Mouse (Mus musculus) ES-E14 (cell line): ENCODE measurements around the gene Ap1g2. TPM values are rescaled to one million over a fixed set of nuclear protein-coding genes. Genes with fewer than 3 reads are reported as not detected.
A peak's percentile ranks its signal among the peaks of the same experiment; 100 is the strongest.

Source experiments
- DNase-seq: peaks from one replicate; pipeline ENCODE4 v3.0.0-alpha.2; 2013; ENCODE audit warnings: low read depth, low spot score
- H3K27ac ChIP-seq: 2 replicates; pipeline ENCODE4 v1.5.1; 2012; ENCODE audit warnings: low read depth, mild to moderate bottlenecking, low read length, moderate library complexity, mixed read lengths; ENCODE audit not compliant: poor library complexity, insufficient read depth, severe bottlenecking
- H3K36me3 ChIP-seq: 2 replicates; pipeline ENCODE4 v1.6.1; 2012; ENCODE audit warnings: mild to moderate bottlenecking, low read length, moderate library complexity, mixed read lengths; ENCODE audit not compliant: control insufficient read depth, poor library complexity, insufficient read depth, severe bottlenecking
- H3K4me1 ChIP-seq, 2 experiments: fragments of 150-350 bp in 1 of 2; sonication (generic) in 1 of 2; 2 replicates each; pipeline ENCODE4 v1.6.1; 2012; ENCODE audit warnings: low read length in 2 of 2, mild to moderate bottlenecking in 1 of 2, mixed read lengths in 1 of 2; ENCODE audit not compliant: control insufficient read depth in 2 of 2, insufficient read depth in 2 of 2, poor library complexity in 1 of 2
- H3K4me3 ChIP-seq, 2 experiments: fragments of 150-350 bp in 1 of 2; sonication (generic) in 1 of 2; 2 replicates each; pipeline ENCODE4 v1.5.1; 2012; ENCODE audit warnings: low read length in 2 of 2, low read depth in 1 of 2, mild to moderate bottlenecking in 1 of 2, mixed read lengths in 1 of 2; ENCODE audit not compliant: insufficient read depth in 1 of 2, poor library complexity in 1 of 2, severe bottlenecking in 1 of 2
- H3K9ac ChIP-seq: 2 replicates; pipeline ENCODE4 v1.6.1; 2012; ENCODE audit warnings: low read depth, mild to moderate bottlenecking, low read length, mixed read lengths; ENCODE audit not compliant: poor library complexity, insufficient read depth, severe bottlenecking
- H3K9me3 ChIP-seq: fragments of 150-350 bp; sonication (generic); 2 replicates; pipeline ENCODE4 v1.6.1; 2012; ENCODE audit warnings: low read depth, mild to moderate bottlenecking, low read length; ENCODE audit not compliant: control insufficient read depth, insufficient read depth
- CHD2 ChIP-seq: IDR thresholded peaks from 2 replicates; pipeline ENCODE4 v1.6.1; 2014; ENCODE audit warnings: mild to moderate bottlenecking, low read depth, low read length, inconsistent platforms
- HCFC1 ChIP-seq: IDR thresholded peaks from 2 replicates; pipeline ENCODE4 v1.6.1; 2012; ENCODE audit warnings: low read length, inconsistent platforms, borderline replicate concordance; ENCODE audit not compliant: insufficient read depth
- MAFK ChIP-seq: IDR thresholded peaks from 2 replicates; pipeline ENCODE4 v1.6.1; 2014; ENCODE audit warnings: mild to moderate bottlenecking, low read depth, low read length, inconsistent platforms; ENCODE audit not compliant: insufficient read depth
- ZC3H11A ChIP-seq: IDR thresholded peaks from 2 replicates; pipeline ENCODE4 v1.6.1; 2012; ENCODE audit warnings: low read depth, mild to moderate bottlenecking, inconsistent platforms, low read length, borderline replicate concordance
- ZNF384 ChIP-seq: IDR thresholded peaks from 2 replicates; pipeline ENCODE4 v1.6.1; 2012; ENCODE audit warnings: low read depth, low read length, inconsistent platforms
- in situ Hi-C, 2 experiments: fragments of 600-800 bp; cut with MboI; formaldehyde crosslinking; loops; one replicate each; pipeline ENCODE4 v1.15.1; 2025; ENCODE audit warnings: low sequenced_read_pairs in 2 of 2, inconsistent platforms in 1 of 2; ENCODE audit not compliant: unreplicated experiment in 2 of 2
- total RNA-seq: library from RNA; depleted of rRNA; stranded (reverse); fragments of 300-350 nt; gene quantifications from 2 replicates; pipeline ENCODE4 v1.2.3, GENCODE M21; 2012

Ap1g2 gene
- total RNA-seq, 1 experiment, result 5.9 TPM

DNA sequence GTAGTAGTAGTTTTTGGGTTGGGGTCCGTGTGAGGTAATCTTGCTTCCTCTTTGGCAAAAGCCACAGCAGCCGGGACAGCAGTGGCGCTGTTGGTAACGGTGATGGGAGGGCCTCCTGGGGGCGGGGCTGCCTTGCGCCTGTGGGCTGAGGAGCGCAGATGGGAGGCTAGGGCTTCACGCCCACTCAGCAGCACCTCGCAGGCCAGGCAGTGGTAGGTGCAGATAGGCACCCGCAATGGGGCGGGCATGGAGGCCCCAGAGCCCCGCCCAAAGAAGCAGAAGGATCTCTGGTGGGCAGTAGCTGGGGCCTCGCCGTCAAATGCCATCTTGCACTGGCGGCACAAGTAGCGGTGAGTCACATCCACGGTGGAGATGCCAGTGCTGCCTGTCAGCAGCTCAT, 43.8 kb downstream of the Ap1g2 start:
- Histone ChIP-seq H3K4me1 (peaks cover 7 to 32% of the 10 kb centered on the region in 2 experiments; a peak in 3 of 4 replicates), H3K27ac (no peak overlapping the region), H3K9ac (no peak overlapping the region), H3K4me3 (peak overlapping the region; percentile 21 to 27; a peak in 2 of 4 replicates), H3K9me3 (no peaks in the 10 kb centered on the region), H3K36me3 (peaks cover 27% of the 10 kb centered on the region)
- no peak for TF ChIP-seq ZNF384
- TF ChIP-seq ZC3H11A, result no peak
- no peak for TF ChIP-seq MAFK
- TF ChIP-seq HCFC1, result no peak
- TF ChIP-seq CHD2, result no peak
- in situ Hi-C loops, result no loop called here
- no peak for DNase-seq

DNA sequence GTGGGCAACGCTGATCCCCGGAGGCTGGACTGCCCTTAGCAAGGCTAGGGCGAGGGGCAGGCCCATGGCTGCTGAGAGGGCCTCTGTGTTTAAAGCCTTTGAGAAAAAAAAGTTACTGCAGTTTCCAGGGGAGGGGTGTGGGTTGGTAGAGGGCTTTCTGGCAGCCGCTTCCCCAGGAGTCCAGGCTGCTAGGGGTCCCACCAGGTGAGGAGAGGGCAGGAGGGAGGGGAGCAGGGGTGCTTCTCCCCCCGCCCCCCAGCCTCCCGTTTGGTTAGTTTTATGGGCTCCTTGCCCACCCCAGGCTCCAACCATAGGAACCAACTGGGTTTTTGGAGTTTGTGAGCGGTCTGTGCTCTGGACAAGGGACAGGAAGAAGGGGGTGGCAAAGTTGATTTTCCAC, 44.5 kb downstream of the Ap1g2 start:
- in situ Hi-C loops, result no loop called here
- TF ChIP-seq ZC3H11A (no peak), HCFC1 (no peak), ZNF384 (no peak), CHD2 (no peak), MAFK (no peak)
- no peak overlapping the region for H3K27ac ChIP-seq

GRCm38 (mm10) chr14:55059931-55060330, 46.5 kb downstream of the Ap1g2 start:
- no peak overlapping the region for H3K27ac ChIP-seq
- DNase-seq, result no peak

More for the DNA sequence above, 44.5 kb downstream of the Ap1g2 start:
- DNase-seq, result no peak
- no peak overlapping the region for H3K4me3 ChIP-seq
- peaks cover 7 to 32% of the 10 kb centered on the region in 2 experiments; a peak in 3 of 4 replicates for H3K4me1 ChIP-seq
- H3K36me3 ChIP-seq, result peaks cover 22% of the 10 kb centered on the region
- H3K9ac ChIP-seq, result peak overlapping the region; percentile 13; the same call in 1 of the 2 replicates
- no peaks in the 10 kb centered on the region for H3K9me3 ChIP-seq

DNA sequence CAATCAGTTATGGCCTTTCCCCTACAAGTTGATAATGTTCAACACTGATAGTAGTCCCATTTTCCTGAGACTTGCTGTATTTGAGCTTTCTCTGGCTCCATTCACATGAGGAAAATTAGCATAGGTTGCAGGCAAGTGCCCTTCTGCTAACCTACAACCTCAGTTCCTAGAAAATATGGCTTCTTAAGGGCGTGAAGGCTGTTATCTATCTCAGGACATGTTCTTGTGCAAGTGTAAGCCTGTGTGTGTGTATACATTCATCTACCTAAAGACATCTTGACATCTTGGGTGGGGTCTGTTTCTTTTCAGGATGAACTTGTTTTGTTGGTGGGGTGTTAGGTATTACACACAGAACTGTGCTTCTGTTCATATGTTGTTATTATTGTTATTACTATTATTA, 47.4 kb downstream of the Ap1g2 start:
- Histone ChIP-seq H3K9ac (no peak overlapping the region), H3K36me3 (peaks cover 4% of the 10 kb centered on the region; the same call in 1 of the 2 replicates), H3K27ac (no peak overlapping the region), H3K4me1 (peaks cover 7 to 24% of the 10 kb centered on the region in 2 experiments; a peak in 3 of 4 replicates), H3K9me3 (no peaks in the 10 kb centered on the region), H3K4me3 (no peak overlapping the region)
- no peak for TF ChIP-seq MAFK
- TF ChIP-seq CHD2, result no peak
- no peak for TF ChIP-seq ZNF384
- no peak for TF ChIP-seq ZC3H11A
- no peak for TF ChIP-seq HCFC1
- in situ Hi-C loops, result no loop called here
- no peak for DNase-seq

More at GRCm38 (mm10) chr14:55059931-55060330, 46.5 kb downstream of the Ap1g2 start:
- TF ChIP-seq ZC3H11A, result no peak
- TF ChIP-seq CHD2, result no peak
- TF ChIP-seq MAFK, result no peak
- Histone ChIP-seq H3K9ac (no peak overlapping the region), H3K4me3 (no peak overlapping the region), H3K4me1 (peaks cover 7 to 24% of the 10 kb centered on the region in 2 experiments; a peak in 3 of 4 replicates), H3K36me3 (peaks cover 6% of the 10 kb centered on the region), H3K9me3 (no peaks in the 10 kb centered on the region)
- in situ Hi-C loops, result no loop called here
